Mouse (Mus musculus): Measurements from ENCODE around the gene Trim68. TPM values are rescaled to one million over a fixed set of nuclear protein-coding genes. Genes with fewer than 3 reads are reported as not detected.
"Not testable (repeated sequence)": the region's sequence is repeated elsewhere in the genome, so short reads cannot be mapped to it uniquely, and the experiment has no call there.

The Trim68 gene
- total RNA-seq (2022) = 10 to 100 TPM in 2 of 4 experiments, 1 to 10 TPM in 2; 7.1 to 12.6 (median 10.1) TPM

DNA sequence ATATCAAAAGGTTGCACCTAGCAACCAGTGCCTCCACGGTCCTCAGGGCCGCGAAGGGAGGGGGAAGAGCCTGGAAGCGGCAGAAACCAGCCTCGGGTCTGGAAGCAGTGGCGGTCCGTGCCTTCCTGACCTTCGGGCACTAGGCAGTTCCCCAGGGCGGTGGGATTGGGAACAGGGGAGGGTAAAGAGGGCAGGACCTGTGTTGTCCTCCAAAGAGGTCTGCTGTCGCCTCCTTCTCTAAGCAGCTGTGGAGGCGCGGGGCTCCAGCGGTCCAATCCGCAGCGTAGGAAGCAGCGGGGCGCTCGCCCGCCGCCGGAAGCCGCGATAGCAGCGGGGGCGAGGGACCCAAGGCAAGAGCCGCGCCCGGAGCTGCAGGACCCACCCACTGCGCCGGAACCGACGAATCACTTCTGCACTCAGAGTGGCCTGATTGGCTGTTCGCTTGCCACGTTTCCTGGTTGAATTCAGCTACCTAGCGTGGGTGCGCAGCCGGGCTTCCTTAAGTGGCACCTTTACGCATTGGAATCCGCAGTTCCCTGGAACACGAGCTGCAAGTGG, at the start of gene Trim68:
Gene Trim68 (minus strand): TSS at position 384 of the 558 bp plus-strand sequence.
- peak; percentile 91 for DNase-seq (ENCODE audit: low spot score)

DNA sequence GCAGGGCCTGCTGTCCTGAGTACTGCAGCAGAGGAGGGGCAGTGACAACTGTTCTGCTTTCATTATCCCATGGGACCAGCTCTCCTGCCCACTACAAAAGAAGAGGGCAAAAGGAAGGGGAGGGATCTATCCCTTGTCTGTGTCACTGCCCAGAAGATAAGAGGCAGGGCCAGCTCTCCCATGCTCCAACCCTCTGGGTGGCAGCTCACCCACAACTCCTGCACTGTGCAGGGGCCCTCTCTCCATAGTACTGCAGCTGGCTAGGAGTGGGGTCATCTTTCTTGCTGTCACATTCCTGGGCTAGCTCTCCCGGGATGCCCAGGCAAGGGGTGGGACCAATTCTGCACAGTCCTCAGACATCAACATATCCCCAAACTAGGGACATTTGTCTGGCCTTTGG, 46.7 kb upstream of the Trim68 start:
- no peak for DNase-seq (ENCODE audit: low spot score)

DNA sequence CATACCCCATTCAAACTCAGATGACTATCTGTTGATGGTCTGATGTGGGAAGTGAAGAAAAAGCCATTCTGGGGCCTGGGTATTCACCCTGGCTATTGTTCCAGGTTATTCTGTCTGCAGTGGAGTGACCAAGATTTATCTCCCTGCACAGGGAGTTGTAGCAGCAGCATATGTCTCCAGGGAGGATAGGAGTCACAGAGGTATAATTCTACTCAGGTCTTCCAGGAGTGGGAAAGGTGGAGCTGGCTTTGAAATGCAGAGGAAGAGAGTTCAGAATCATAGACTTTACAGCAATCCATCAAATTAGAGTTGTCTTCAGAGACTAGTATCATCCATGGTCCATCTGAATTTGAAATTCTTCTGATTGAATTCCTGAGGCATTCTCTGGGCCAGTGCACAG, 40.3 kb upstream of the Trim68 start, which contains the start of gene Olfr559:
Gene Olfr559 (minus strand): TSS at position 101 of the 400 bp plus-strand sequence.
- no peak for DNase-seq (ENCODE audit: low spot score)

DNA sequence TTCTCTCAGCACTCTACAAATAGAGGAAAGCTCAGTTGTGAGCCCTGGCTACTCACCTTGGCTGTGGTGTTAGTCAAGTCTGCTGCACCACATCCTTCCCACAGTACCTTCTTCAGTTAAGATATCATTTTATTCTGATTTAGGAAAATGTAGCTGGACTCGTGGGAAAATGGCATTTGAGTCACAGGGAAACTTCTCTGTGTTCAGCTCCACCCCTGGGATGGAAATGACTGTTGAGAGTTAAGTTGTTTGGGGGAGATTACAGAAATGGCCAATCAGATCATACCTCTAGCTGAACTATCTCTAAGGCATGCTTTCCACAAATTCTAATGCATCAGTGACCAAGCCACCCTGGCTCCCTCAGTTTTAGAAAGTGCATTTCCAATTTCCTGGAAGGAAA, 31.8 kb upstream of the Trim68 start, which contains the start of gene Olfr33:
Gene Olfr33 (minus strand): TSS at position 101 of the 400 bp plus-strand sequence.
- DNase-seq (ENCODE audit: low spot score) = no peak

DNA sequence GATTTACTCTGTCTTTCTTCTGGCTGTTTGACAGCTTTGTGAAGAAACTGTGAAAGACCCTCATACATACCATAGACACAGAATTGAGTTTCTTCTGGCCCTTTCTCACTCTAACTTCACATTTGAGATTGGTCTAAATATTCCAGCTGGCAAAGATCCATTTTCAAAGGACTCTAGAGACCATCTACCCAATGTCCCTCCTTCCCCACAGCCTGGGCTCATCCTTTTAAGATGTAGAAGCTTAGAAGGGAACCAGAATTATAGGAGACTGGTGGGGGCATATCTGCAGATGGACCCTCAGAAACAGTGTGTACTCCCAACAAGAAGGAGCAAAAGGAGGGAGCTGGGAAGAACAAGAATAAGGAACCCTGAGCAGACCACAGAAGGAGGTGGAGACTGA, 14.8 kb upstream of the Trim68 start, which contains the start of gene Olfr558:
Gene Olfr558 (plus strand): TSS at position 301 of the 400 bp plus-strand sequence.
- DNase-seq (ENCODE audit: low spot score) = no peak

DNA sequence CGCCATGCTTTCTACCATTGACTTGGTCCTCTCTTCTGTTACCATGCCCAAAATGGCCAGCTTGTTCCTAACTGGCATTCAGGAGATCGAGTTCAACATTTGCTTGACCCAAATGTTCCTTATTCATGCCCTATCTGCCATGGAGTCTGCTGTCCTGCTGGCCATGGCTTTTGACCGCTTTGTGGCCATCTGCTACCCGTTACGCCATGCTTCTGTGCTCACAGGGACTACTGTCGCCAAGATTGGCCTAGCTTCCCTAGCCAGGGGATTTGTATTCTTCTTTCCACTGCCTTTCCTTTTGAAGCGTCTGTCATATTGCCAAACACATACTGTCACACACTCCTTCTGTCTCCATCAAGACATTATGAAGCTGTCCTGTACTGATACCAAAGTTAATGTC, 11.3 kb upstream of the Trim68 start:
- DNase-seq (ENCODE audit: low spot score) = no peak

DNA sequence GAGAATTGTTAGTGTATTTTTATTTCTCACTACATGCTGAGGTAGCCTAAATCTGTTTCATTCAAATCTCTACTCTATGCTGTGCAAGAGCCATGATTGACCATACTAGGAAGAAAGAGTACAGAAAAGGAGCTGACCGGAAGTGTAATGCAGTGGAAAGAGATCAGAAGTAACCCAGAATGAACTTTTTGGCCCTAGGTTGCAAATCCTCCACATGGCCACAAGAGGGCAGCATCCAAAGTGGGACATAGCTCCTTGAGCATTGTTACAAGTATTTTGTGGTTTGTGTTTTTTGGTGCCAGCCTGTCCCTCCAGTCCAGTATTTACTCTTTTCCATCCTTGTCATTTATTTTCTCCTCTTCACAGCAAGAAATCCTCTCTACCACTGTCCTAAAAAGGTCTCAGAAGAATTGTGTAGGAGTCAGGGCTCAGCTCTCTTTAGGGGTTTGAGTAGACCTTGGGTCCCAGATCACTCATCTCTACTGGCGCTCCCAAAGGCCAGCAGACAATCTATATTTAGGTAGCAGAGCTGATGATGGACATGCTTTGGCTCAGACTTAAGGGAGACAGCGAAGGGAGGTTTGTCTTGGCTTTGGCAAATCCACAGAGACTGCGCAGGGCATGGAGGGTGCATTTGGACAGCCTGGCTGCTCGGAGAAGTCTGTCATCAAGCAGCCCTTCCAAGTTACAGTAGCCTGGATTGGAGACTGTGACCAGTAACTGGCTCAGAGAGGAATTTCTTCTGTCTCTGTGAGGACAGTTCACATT, 8.4 kb upstream of the Trim68 start, which contains the start of gene Olfr557:
Gene Olfr557 (plus strand): TSS at position 553 of the 768 bp plus-strand sequence.
- peak; percentile 26 for DNase-seq (ENCODE audit: low spot score)

DNA sequence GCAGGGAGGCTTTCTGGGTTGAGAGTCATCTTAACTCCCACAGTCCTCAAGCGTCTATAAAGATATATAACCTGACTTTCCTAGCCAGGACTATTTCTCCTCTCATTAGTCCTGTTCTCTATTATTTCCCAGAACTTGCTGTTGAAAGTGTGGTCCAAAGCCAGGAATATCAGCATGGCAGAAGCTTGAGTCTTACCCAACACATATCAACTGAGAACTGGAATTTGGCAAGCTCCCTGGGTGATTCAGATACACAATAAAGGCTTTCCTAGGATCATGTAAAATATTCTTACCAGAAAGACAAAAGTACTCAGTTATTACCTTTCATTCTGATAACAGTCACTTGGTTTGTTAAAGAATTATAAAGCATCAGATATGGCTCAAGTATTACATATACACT, 5.2 kb downstream of the Trim68 start:
- no peak for DNase-seq (ENCODE audit: low spot score)

DNA sequence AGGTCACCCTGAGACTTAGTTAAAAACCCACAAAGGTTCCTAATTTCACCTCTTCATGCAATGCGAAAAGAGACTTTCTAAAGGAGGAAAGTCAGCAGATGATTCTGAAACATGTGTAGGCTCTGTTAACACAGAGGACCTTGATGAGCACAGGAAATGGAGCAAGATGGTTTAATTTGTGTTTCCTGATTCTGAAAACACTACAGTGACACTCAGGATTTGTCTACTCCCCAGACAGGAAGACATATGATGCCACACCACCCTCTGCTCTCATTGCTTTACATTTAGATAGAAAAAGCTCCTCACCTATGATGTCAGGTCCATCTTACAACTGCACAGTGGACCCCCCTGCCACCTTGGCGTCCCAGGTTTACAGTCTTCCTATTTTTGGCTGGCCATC, 10.9 kb downstream of the Trim68 start:
- no peak for DNase-seq (ENCODE audit: low spot score)

DNA sequence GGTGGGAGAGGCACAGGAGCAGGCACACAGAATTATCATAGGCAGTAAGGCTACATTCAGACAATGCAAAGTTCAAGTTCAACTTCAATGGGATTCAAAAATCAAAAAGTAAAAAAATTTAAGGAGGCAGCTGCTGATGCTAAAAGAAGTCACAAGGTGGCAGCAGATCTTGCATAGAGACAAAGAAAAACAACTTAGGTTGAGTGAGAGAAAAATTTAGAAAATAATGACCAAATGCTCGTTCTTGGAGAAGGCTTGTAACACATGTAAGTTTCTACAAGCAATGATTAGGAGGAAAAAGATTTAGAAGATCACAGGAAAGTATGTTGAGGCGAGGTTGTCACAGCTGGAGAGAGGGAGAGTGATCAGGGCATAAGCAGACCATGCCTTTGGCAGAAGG, 21.7 kb downstream of the Trim68 start:
- DNase-seq (ENCODE audit: low spot score) = no peak

DNA sequence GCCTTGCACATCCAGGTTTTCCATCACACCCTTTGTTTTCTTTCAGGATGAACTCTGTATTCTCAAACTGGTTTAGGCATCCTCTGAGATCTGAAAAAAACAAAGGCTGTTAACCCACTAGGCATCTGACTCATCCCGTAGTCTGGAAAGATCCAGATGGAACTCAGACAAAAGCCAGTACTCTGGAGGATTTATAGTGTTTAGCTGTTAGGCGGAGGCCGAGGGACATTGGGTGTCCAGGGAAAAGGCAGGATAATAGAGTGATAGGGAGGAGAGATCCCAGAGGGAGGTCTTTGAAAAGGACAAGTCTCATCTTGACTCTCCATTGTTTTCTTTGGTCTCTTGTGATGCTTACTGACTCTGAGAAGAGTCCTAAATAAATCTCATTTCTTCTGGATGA, 22.5 kb downstream of the Trim68 start, which contains the start of gene Olfr556:
Gene Olfr556 (plus strand): TSS at position 301 of the 400 bp plus-strand sequence.
- no peak for DNase-seq (ENCODE audit: low spot score)

DNA sequence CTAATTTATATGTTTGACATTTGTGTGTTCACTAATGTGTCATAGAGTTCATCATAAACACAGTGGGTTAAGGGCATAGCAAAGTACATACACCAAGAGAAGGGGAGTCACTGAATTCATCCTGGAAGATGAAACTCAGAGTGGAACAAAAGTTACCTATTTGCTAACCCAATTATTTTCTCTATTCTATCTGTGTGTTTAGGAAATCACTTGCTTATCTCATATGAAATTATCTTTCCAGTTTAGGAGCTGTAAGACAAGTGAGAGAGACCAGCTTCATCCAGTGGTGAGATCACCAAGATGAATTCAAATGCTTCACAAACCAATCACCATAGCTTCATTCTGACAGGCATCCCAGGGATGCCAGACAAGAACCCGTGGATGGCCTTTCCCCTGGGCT, 28.6 kb downstream of the Trim68 start, which contains the start of gene Olfr555:
Gene Olfr555 (plus strand): TSS at position 301 of the 400 bp plus-strand sequence.
- no peak for DNase-seq (ENCODE audit: low spot score)

DNA sequence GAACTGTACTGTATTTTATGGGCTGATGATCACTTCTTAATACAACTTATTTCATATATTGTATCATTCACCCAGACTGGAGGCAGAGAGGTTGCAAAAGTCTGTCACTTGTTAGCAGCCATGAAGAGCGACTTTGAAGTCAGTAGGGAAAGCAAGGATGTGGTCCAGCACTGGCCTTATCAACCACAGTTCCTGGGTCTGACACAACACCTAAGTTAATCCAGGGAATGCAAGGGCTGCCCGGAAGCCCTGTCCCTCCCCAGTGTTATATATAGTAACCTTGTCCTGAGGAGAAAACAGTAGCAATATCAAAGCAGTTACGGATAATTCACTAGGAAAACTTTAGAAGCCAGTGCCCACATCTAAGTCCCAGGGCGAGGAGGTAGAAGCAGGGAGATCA, 42.2 kb downstream of the Trim68 start:
- DNase-seq (ENCODE audit: low spot score) = not testable (repeated sequence)

DNA sequence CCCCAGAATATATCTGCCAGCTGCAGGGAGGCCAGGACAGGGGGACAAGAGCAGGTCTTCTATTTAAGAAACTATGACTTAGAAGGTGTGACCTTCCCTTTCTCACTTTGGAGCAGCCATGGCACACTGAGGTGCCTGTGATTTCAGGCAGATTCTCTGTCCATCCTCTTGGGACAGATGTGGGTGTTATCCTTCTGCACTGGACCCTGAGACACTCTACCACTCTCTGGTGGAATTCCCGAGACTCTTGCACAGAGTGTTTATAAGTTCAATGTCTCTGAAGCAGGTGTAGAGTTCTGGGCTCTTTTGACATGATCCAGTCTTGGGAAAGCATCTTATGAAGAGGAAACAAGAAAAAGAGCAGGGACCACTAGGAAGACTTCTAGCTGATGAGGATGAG, 49.0 kb downstream of the Trim68 start, which contains the start of gene Olfr554:
Gene Olfr554 (plus strand): TSS at position 301 of the 400 bp plus-strand sequence.
- no peak for DNase-seq (ENCODE audit: low spot score)

DNA sequence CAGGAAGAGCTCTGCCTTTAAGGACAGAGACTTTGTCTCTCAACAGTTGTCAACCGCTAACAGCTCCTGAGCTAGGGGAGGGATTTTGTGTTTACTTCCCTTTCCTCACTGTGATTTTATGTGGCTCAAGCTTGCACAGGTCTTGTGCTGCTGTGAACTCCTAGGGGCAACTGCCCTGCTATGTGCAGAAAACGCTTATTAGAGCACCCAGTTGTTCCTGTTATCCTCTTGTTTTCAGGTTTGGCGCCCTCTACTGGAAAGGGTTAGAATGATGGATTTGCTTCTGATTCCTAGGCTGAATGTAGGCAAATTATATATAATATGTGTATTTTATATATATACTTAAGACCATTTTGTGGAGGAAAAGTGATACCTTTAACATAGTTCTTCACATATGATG, 50.5 kb downstream of the Trim68 start:
- DNase-seq (ENCODE audit: low spot score) = peak; percentile 65

Other genes starting within 250 kb of the Trim68 start
- 10 to 100 TPM in 3 of 4 experiments, 1 to 10 TPM in 1; 8.8 to 13.1 (median 10.9) TPM for gene Rrm1, start 245.6 kb downstream of the Trim68 start, total RNA-seq (2022)
- gene Olfr543, start 205.6 kb downstream of the Trim68 start, total RNA-seq (2022) = not detected
- gene Olfr544, start 199.0 kb downstream of the Trim68 start, total RNA-seq (2022) = not detected
- not detected for gene Olfr545, start 187.8 kb downstream of the Trim68 start, total RNA-seq (2022)
- gene Olfr547, start 152.6 kb downstream of the Trim68 start, total RNA-seq (2022) = not detected
- gene Olfr548-ps1, start 146.4 kb downstream of the Trim68 start, total RNA-seq (2022) = not detected
- not detected for gene Olfr549, start 137.5 kb downstream of the Trim68 start, total RNA-seq (2022)
- 1 to 10 TPM; 5.1 to 8.2 (median 6.2) TPM for gene Trim21, start 121.8 kb downstream of the Trim68 start, total RNA-seq (2022)
- under 1 TPM in 3 of 4 experiments, not detected in 1; 0.26 to 0.41 (median 0.27) TPM for gene Olfr550, start 115.9 kb downstream of the Trim68 start, total RNA-seq (2022)
- gene Olfr551, start 95.4 kb downstream of the Trim68 start, total RNA-seq (2022) = not detected
- under 1 TPM; 0.11 to 0.20 (median 0.14) TPM for gene Olfr552, start 89.6 kb downstream of the Trim68 start, total RNA-seq (2022)
- not detected for gene Olfr553, start 69.1 kb downstream of the Trim68 start, total RNA-seq (2022)
- gene Olfr554, start 48.9 kb downstream of the Trim68 start, total RNA-seq (2022) = not detected
- not detected for gene Olfr555, start 28.5 kb downstream of the Trim68 start, total RNA-seq (2022)
- gene Olfr556, start 22.4 kb downstream of the Trim68 start, total RNA-seq (2022) = not detected
- gene Olfr557, start 8.6 kb upstream of the Trim68 start, total RNA-seq (2022) = not detected
- gene Olfr558, start 14.9 kb upstream of the Trim68 start, total RNA-seq (2022) = 1 to 10 TPM; 1.7 to 2.8 (median 2.0) TPM
- not detected for gene Olfr33, start 31.7 kb upstream of the Trim68 start, total RNA-seq (2022)
- not detected for gene Olfr559, start 40.2 kb upstream of the Trim68 start, total RNA-seq (2022)
- gene Olfr560, start 72.0 kb upstream of the Trim68 start, total RNA-seq (2022) = under 1 TPM in 1 of 4 experiments, not detected in 3; 0.16 TPM
- under 1 TPM; 0.23 to 0.41 (median 0.30) TPM for gene Olfr78, start 72.1 kb upstream of the Trim68 start, total RNA-seq (2022)
- not detected for gene Olfr561, start 83.9 kb upstream of the Trim68 start, total RNA-seq (2022)
- not detected for gene Olfr564, start 116.2 kb upstream of the Trim68 start, total RNA-seq (2022)
- gene Olfr566, start 171.4 kb upstream of the Trim68 start, total RNA-seq (2022) = not detected
- gene Olfr568, start 189.8 kb upstream of the Trim68 start, total RNA-seq (2022) = not detected
- not detected for gene Olfr569, start 203.6 kb upstream of the Trim68 start, total RNA-seq (2022)
- not detected for gene Olfr570, start 207.2 kb upstream of the Trim68 start, total RNA-seq (2022)
- gene Olfr571, start 230.2 kb upstream of the Trim68 start, total RNA-seq (2022) = not detected
- gene Olfr572, start 237.1 kb upstream of the Trim68 start, total RNA-seq (2022) = not detected